In genomic region chr16:25374775-25375174, GRCm38 (mm10) we compare ENCODE assay signal across 8 mouse cellular contexts.
DNase-seq lines count a peak whose midpoint lies in the region; ATAC-seq and TF ChIP-seq lines count a peak whose summit lies in the region.
"Had no signal": no experiment of that assay in that cellular context is flagged by ENCODE, and none has a peak within 500 bp of the region (broad histone marks: within the 10 kb centered on the region; RNA-seq: fewer than 3 reads in every experiment).

No protein-coding gene starts in this region.

- peaks cover 8% of the 10 kb centered on the region for H3K4me1 ChIP-seq in E14TG2a.4 (replicated peaks; ENCODE audit: low read depth, low read length)
- H3K4me1 ChIP-seq in lung, postnatal 0 days (ENCODE audit: insufficient read depth, low read depth, low read length): no peaks in the 10 kb centered on the region; the same call in 1 of the 2 replicates
- H3K4me1 ChIP-seq: embryonic facial prominence, embryonic 13.5 days had no signal

- no peak overlapping the region for H3K9ac ChIP-seq in lung, postnatal 0 days (replicated peaks; ENCODE audit: low read depth)
- H3K9ac ChIP-seq: embryonic facial prominence, embryonic 13.5 days had no signal

- H3K27ac ChIP-seq in lung, postnatal 0 days (ENCODE audit: low read length): no peak overlapping the region
- H3K27ac ChIP-seq: embryonic facial prominence, embryonic 13.5 days had no signal

- peak; percentile 26 for DNase-seq in layer of hippocampus, adult 11-12 months (ENCODE audit: low spot score)
- DNase-seq in layer of hippocampus, postnatal 25 days (ENCODE audit: extremely low spot score in 1 of 2, low spot score in 1 of 2): no peak
- peak; percentile 49 for DNase-seq in brain, adult 2 months (ENCODE audit: low read depth, low spot score)
- DNase-seq in lung, postnatal 0 days (ENCODE audit: low spot score): peak; percentile 56
- DNase-seq in yolk sac, embryonic 10.5 days (ENCODE audit: low spot score): no peak

- no peak overlapping the region for H3K4me2 ChIP-seq in lung, postnatal 0 days (replicated peaks; ENCODE audit: low read depth, low read length)
- H3K4me2 ChIP-seq: embryonic facial prominence, embryonic 13.5 days had no signal

- no peak overlapping the region for H3K4me3 ChIP-seq in E14TG2a.4 (replicated peaks; ENCODE audit: low read length)
- no peak overlapping the region for H3K4me3 ChIP-seq in lung, postnatal 0 days (ENCODE audit: low read depth, low read length)
- H3K4me3 ChIP-seq: embryonic facial prominence, embryonic 13.5 days had no signal

- 0 out of 2 replicates have a peak, but pooled peaks have one; percentile 10 for TF ChIP-seq CTCF in E14TG2a.4 (conservative IDR thresholded peaks at IDR 0.05; ENCODE audit: low read length)
- TF ChIP-seq CTCF in lung, postnatal 0 days (IDR thresholded peaks at IDR 0.05): peak; percentile 67

- H3K27me3 ChIP-seq in E14TG2a.4 (ENCODE audit: insufficient read depth, low read length): no peaks in the 10 kb centered on the region
- no peaks in the 10 kb centered on the region for H3K27me3 ChIP-seq in lung, postnatal 0 days (replicated peaks; ENCODE audit: insufficient read depth, low read length)
- H3K27me3 ChIP-seq: embryonic facial prominence, embryonic 13.5 days had no signal

- ATAC-seq in lung, postnatal 0 days: no peak
- ATAC-seq in erythroid progenitor cell, adult 5-6 weeks (replicated peaks; ENCODE audit: low FRiP score, poor library complexity, severe bottlenecking): no peak

- 58% methylated on average over 5 of the region's 5 CpGs for WGBS in lung, postnatal 0 days

- no peaks in the 10 kb centered on the region for H3K9me3 ChIP-seq in E14TG2a.4 (ENCODE audit: low read length)
- H3K9me3 ChIP-seq in lung, postnatal 0 days (ENCODE audit: low read length): no peaks in the 10 kb centered on the region
- H3K9me3 ChIP-seq: embryonic facial prominence, embryonic 13.5 days had no signal

- no peak for TF ChIP-seq EP300 in lung, postnatal 0 days (IDR thresholded peaks at IDR 0.05)

- H3K36me3 ChIP-seq in E14TG2a.4 (ENCODE audit: insufficient read depth, low read length): no peaks in the 10 kb centered on the region
- no peaks in the 10 kb centered on the region for H3K36me3 ChIP-seq in lung, postnatal 0 days (ENCODE audit: insufficient read depth, low read length)
- H3K36me3 ChIP-seq: embryonic facial prominence, embryonic 13.5 days had no signal

Comparison
In these comparisons a context has a peak if more than half of its experiments do, and no peak if none do; other contexts are left out.
1. DNase-seq: peak in layer of hippocampus, adult 11-12 months (single experiment), brain, adult 2 months (single experiment) and lung, postnatal 0 days (single experiment); none in layer of hippocampus, postnatal 25 days (0 of 2) and yolk sac, embryonic 10.5 days (single experiment).